Comparison of ENCODE assay signal across 9 mouse cellular contexts in genomic region chr4:95862781-95863499, GRCm38 (mm10).
DNase-seq lines count a peak whose midpoint lies in the region; ATAC-seq and TF ChIP-seq lines count a peak whose summit lies in the region.
"Had no signal": no experiment of that assay in that cellular context is flagged by ENCODE, and none has a peak within 500 bp of the region (broad histone marks: within the 10 kb centered on the region; RNA-seq: fewer than 3 reads in every experiment).

No protein-coding gene starts in this region.

- 66% methylated on average over 6 of the region's 6 CpGs for WGBS in embryonic facial prominence, embryonic 11.5 days
- WGBS in limb, embryonic 12.5 days = 55% methylated on average over 6 of the region's 6 CpGs

- peak; percentile 44 for TF ChIP-seq CTCF in layer of hippocampus, adult 2 months (conservative IDR thresholded peaks at IDR 0.05)

- no peaks in the 10 kb centered on the region for H3K27me3 ChIP-seq in embryonic facial prominence, embryonic 11.5 days (ENCODE audit: control insufficient read depth, insufficient read depth, low read length)
- no peaks in the 10 kb centered on the region for H3K27me3 ChIP-seq in limb, embryonic 12.5 days

- DNase-seq in cerebellum, postnatal 10 days = peak; percentile 39 to 41
- no peak for DNase-seq in layer of hippocampus, adult 2 months (ENCODE audit: low spot score in 2 of 2)
- DNase-seq in layer of hippocampus, adult 11-12 months (ENCODE audit: low spot score) = no peak
- DNase-seq in embryonic facial prominence, embryonic 11.5 days (ENCODE audit: low spot score) = peak; percentile 9
- no peak for DNase-seq in T-cell, adult 2 months (ENCODE audit: low spot score)
- DNase-seq in frontal cortex, postnatal 10 days (ENCODE audit: low spot score in 2 of 2) = no peak

- H3K36me3 ChIP-seq in embryonic facial prominence, embryonic 11.5 days (replicated peaks; ENCODE audit: control insufficient read depth, insufficient read depth, low read depth, low read length) = no peaks in the 10 kb centered on the region
- no peaks in the 10 kb centered on the region for H3K36me3 ChIP-seq in limb, embryonic 12.5 days

- no peak overlapping the region for H3K27ac ChIP-seq in layer of hippocampus, adult 2 months
- H3K27ac ChIP-seq in embryonic facial prominence, embryonic 11.5 days (replicated peaks; ENCODE audit: low read depth, low read length) = no peak overlapping the region
- peak overlapping the region; percentile 57; the same call in 1 of the 2 replicates for H3K27ac ChIP-seq in limb, embryonic 12.5 days

- H3K4me1 ChIP-seq in embryonic facial prominence, embryonic 11.5 days (ENCODE audit: control insufficient read depth, insufficient read depth, low read length) = no peaks in the 10 kb centered on the region
- peaks cover 21% of the 10 kb centered on the region for H3K4me1 ChIP-seq in limb, embryonic 12.5 days (replicated peaks)

- H3K9me3 ChIP-seq in embryonic facial prominence, embryonic 11.5 days (replicated peaks; ENCODE audit: control insufficient read depth, low read length) = no peaks in the 10 kb centered on the region
- H3K9me3 ChIP-seq in limb, embryonic 12.5 days = no peaks in the 10 kb centered on the region

- H3K4me2 ChIP-seq in embryonic facial prominence, embryonic 11.5 days (ENCODE audit: low read depth, low read length) = no peak overlapping the region
- no peak overlapping the region for H3K4me2 ChIP-seq in limb, embryonic 12.5 days

- no peak overlapping the region for H3K9ac ChIP-seq in embryonic facial prominence, embryonic 11.5 days (replicated peaks; ENCODE audit: low read length)
- no peak overlapping the region for H3K9ac ChIP-seq in limb, embryonic 12.5 days (replicated peaks)

- no peak for ATAC-seq in cerebellum, adult (ENCODE audit: insufficient number of reproducible peaks, low FRiP score, low TSS enrichment)
- ATAC-seq in embryonic facial prominence, embryonic 11.5 days (replicated peaks; ENCODE audit: insufficient number of reproducible peaks, low FRiP score, low TSS enrichment, low read depth) = peak; percentile 58; the same call in 1 of the 2 replicates
- peak; percentile 56; the same call in 1 of the 2 replicates for ATAC-seq in limb, embryonic 12.5 days (ENCODE audit: insufficient number of reproducible peaks, insufficient read depth, low FRiP score, low TSS enrichment, low read depth)

- H3K4me3 ChIP-seq in layer of hippocampus, adult 2 months = no peak overlapping the region
- H3K4me3 ChIP-seq in embryonic facial prominence, embryonic 11.5 days (ENCODE audit: low read depth, low read length) = no peak overlapping the region
- no peak overlapping the region for H3K4me3 ChIP-seq in limb, embryonic 12.5 days (replicated peaks)
- H3K4me3 ChIP-seq: myocyte had no signal

Comparison
In these comparisons a context has a peak if more than half of its experiments do, and no peak if none do; other contexts are left out.
1. DNase-seq: peak in cerebellum, postnatal 10 days (2 of 2) and embryonic facial prominence, embryonic 11.5 days (single experiment); none in layer of hippocampus, adult 2 months (0 of 2), layer of hippocampus, adult 11-12 months (single experiment), T-cell, adult 2 months (single experiment) and frontal cortex, postnatal 10 days (0 of 2).